Comparison of ENCODE assay signal across 8 mouse cellular contexts in the genomic region with DNA sequence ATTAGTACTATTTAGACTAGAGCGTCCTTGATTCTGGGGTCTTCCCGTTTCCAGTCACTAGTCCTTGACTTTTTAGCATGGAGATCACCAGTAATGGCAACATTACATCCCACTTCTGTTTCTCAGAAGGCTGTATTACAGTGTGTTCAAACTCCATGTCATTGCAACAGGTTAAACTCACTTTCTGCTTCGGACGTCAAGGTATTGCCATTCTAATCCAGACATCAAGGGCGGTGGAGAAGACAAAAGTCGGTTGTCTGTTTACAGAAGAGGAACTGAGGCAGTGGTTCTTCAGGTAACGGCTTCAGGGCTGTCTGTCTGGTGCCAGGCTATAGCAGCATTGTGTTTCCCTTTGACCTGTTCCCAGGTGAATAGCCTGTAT. TPM values are rescaled to one million over a fixed set of nuclear protein-coding genes. Genes with fewer than 3 reads are reported as not detected.
DNase-seq lines count a peak whose midpoint lies in the region; ATAC-seq and TF ChIP-seq lines count a peak whose summit lies in the region.
"Had no signal": no experiment of that assay in that cellular context is flagged by ENCODE, and none has a peak within 500 bp of the region (broad histone marks: within the 10 kb centered on the region; RNA-seq: fewer than 3 reads in every experiment).

No protein-coding gene starts in this region.

- WGBS in thymus, adult 2 months = 2% methylated on average over 7 of the region's 7 CpGs
- 70% methylated on average over 7 of the region's 7 CpGs for WGBS in forebrain, embryonic 14.5 days
- WGBS in liver, embryonic 14.5 days (ENCODE audit: insufficient replicate concordance) = 17% methylated on average over 7 of the region's 7 CpGs

- peak overlapping the region; percentile 83 for H3K4me3 ChIP-seq in thymus, adult 2 months (ENCODE audit: control insufficient read depth, insufficient read depth, low read length)
- no peak overlapping the region for H3K4me3 ChIP-seq in forebrain, embryonic 14.5 days (ENCODE audit: low read depth, low read length)
- H3K4me3 ChIP-seq in liver, embryonic 14.5 days (ENCODE audit: insufficient read depth in 1 of 2, low read depth in 2 of 2, low read length in 2 of 2) = peak overlapping the region; percentile 82

- DNase-seq in thymus, adult 2 months = no peak
- DNase-seq in thymus, postnatal 14 days = no peak
- DNase-seq in forebrain, embryonic 14.5 days (ENCODE audit: low spot score) = no peak
- no peak for DNase-seq in liver, embryonic 14.5 days (ENCODE audit: low read depth in 3 of 3, low spot score in 3 of 3)
- DNase-seq in right cerebral cortex, postnatal 10 days (ENCODE audit: low spot score in 2 of 2) = no peak
- no peak for DNase-seq in adipocyte (ENCODE audit: low spot score)
- DNase-seq: kidney, postnatal 10 days had no signal

- TF ChIP-seq EP300 in liver, embryonic 14.5 days (IDR thresholded peaks at IDR 0.05; ENCODE audit: low read depth) = no peak

- ATAC-seq in forebrain, embryonic 14.5 days = no peak
- ATAC-seq in liver, embryonic 14.5 days (ENCODE audit: insufficient read depth) = no peak
- no peak for ATAC-seq in CD4-positive, CD25-positive, alpha-beta regulatory T cell, adult 4 months

- H3K27ac ChIP-seq in thymus, adult 2 months (ENCODE audit: control insufficient read depth, insufficient read depth, low read length) = peak overlapping the region; percentile 100
- H3K27ac ChIP-seq in forebrain, embryonic 14.5 days (ENCODE audit: low read depth, low read length) = no peak overlapping the region
- peak overlapping the region; percentile 81 for H3K27ac ChIP-seq in liver, embryonic 14.5 days

- H3K9ac ChIP-seq in forebrain, embryonic 14.5 days (ENCODE audit: low read length) = no peak overlapping the region; the same call in 1 of the 2 replicates
- H3K9ac ChIP-seq in liver, embryonic 14.5 days (replicated peaks) = peak overlapping the region; percentile 93

- no peak for TF ChIP-seq POLR2A in thymus, adult 2 months (IDR thresholded peaks at IDR 0.05; ENCODE audit: control insufficient read depth, extremely low read depth, insufficient read depth, low read length, poor library complexity)

- no peaks in the 10 kb centered on the region for H3K27me3 ChIP-seq in thymus, adult 2 months (ENCODE audit: control insufficient read depth, insufficient read depth, low read length)
- no peaks in the 10 kb centered on the region for H3K27me3 ChIP-seq in forebrain, embryonic 14.5 days (replicated peaks; ENCODE audit: control insufficient read depth, insufficient read depth, low read length)
- no peaks in the 10 kb centered on the region for H3K27me3 ChIP-seq in liver, embryonic 14.5 days (ENCODE audit: control insufficient read depth, insufficient read depth, low read length)

- TF ChIP-seq CTCF in thymus, adult 2 months (IDR thresholded peaks at IDR 0.05; ENCODE audit: borderline replicate concordance, control insufficient read depth, extremely low read depth, insufficient read depth, low read length, poor library complexity) = no peak
- TF ChIP-seq CTCF in liver, embryonic 14.5 days (IDR thresholded peaks at IDR 0.05; ENCODE audit: low read depth) = no peak

- H3K36me3 ChIP-seq in thymus, adult 2 months (ENCODE audit: control insufficient read depth, insufficient read depth, low read length) = peaks cover 31% of the 10 kb centered on the region
- H3K36me3 ChIP-seq in forebrain, embryonic 14.5 days (ENCODE audit: control insufficient read depth, insufficient read depth, low read length) = peaks cover 8% of the 10 kb centered on the region; the same call in 1 of the 2 replicates
- H3K36me3 ChIP-seq in liver, embryonic 14.5 days (replicated peaks; ENCODE audit: control insufficient read depth, insufficient read depth, low read depth) = peaks cover 20% of the 10 kb centered on the region

- peak overlapping the region; percentile 87 for H3K4me2 ChIP-seq in forebrain, embryonic 14.5 days (ENCODE audit: low read length)
- H3K4me2 ChIP-seq in liver, embryonic 14.5 days (ENCODE audit: low read depth) = peak overlapping the region; percentile 73

- no peaks in the 10 kb centered on the region for H3K9me3 ChIP-seq in forebrain, embryonic 14.5 days (replicated peaks; ENCODE audit: control insufficient read depth, low read length)
- H3K9me3 ChIP-seq in liver, embryonic 14.5 days (ENCODE audit: control insufficient read depth, low read length) = no peaks in the 10 kb centered on the region

- H3K4me1 ChIP-seq in thymus, adult 2 months (replicated peaks; ENCODE audit: control insufficient read depth, insufficient read depth, low read length) = peaks cover 39% of the 10 kb centered on the region
- peaks cover 9% of the 10 kb centered on the region; the same call in 1 of the 2 replicates for H3K4me1 ChIP-seq in forebrain, embryonic 14.5 days (ENCODE audit: control insufficient read depth, insufficient read depth, low read length)
- peaks cover 31 to 49% of the 10 kb centered on the region in 2 experiments for H3K4me1 ChIP-seq in liver, embryonic 14.5 days (replicated peaks; ENCODE audit: control insufficient read depth in 2 of 2, insufficient read depth in 2 of 2, low read length in 1 of 2)

RNA-seq across cellular contexts. Expression of gene Mgat1, which starts 7.4 kb away (rescaled TPM):
- 336 and 378 TPM in 2 replicates for polyA plus RNA-seq in thymus, adult 2 months (2012; rRNA removed)
- 23.5 and 23.8 TPM in 2 replicates for polyA plus RNA-seq in forebrain, embryonic 14.5 days (2014; fragmentation: Nextera tagmentation; extraction: Ambion mirVana)
- polyA plus RNA-seq in liver, embryonic 14.5 days (2012; rRNA removed) = 22.8 and 23.7 TPM in 2 replicates
- 22.6 and 25.7 TPM in 2 replicates for polyA plus RNA-seq in liver, embryonic 14.5 days (2014; fragmentation: Nextera tagmentation; extraction: Ambion mirVana)
- 100 to 1,000 TPM in 1 of 2 experiments, 10 to 100 TPM in 1; 70.9 to 106 TPM for polyA plus RNA-seq in CD4-positive, CD25-positive, alpha-beta regulatory T cell, adult 4 months (2017; shearing (Covaris generic))

RNA-seq across cellular contexts. Expression of gene Olfr1393, which starts 26.7 kb away (rescaled TPM):
- polyA plus RNA-seq in thymus, adult 2 months (2012; rRNA removed) = 0.40 and 0.41 TPM in 2 replicates
- not detected in 2 replicates for polyA plus RNA-seq in forebrain, embryonic 14.5 days (2014; fragmentation: Nextera tagmentation; extraction: Ambion mirVana)
- polyA plus RNA-seq in liver, embryonic 14.5 days (2012; rRNA removed) = 0.03 and 0.08 TPM in 2 replicates
- polyA plus RNA-seq in liver, embryonic 14.5 days (2014; fragmentation: Nextera tagmentation; extraction: Ambion mirVana) = 0.05 and 0.10 TPM in 2 replicates
- under 1 TPM in 1 of 2 experiments, not detected in 1; 0.28 TPM for polyA plus RNA-seq in CD4-positive, CD25-positive, alpha-beta regulatory T cell, adult 4 months (2017; shearing (Covaris generic))

RNA-seq across cellular contexts. Expression of gene Olfr1392, which starts 33.7 kb away (rescaled TPM):
- 0.13 and 0.15 TPM in 2 replicates for polyA plus RNA-seq in thymus, adult 2 months (2012; rRNA removed)
- polyA plus RNA-seq in forebrain, embryonic 14.5 days (2014; fragmentation: Nextera tagmentation; extraction: Ambion mirVana) = not detected in 2 replicates
- polyA plus RNA-seq in liver, embryonic 14.5 days (2012; rRNA removed) = 0.01 TPM in 2 replicates
- not detected in 2 replicates for polyA plus RNA-seq in liver, embryonic 14.5 days (2014; fragmentation: Nextera tagmentation; extraction: Ambion mirVana)
- not detected for polyA plus RNA-seq in CD4-positive, CD25-positive, alpha-beta regulatory T cell, adult 4 months (2017; shearing (Covaris generic))

RNA-seq across cellular contexts. Expression of gene Zfp62, which starts 48.3 kb away (rescaled TPM):
- polyA plus RNA-seq in thymus, adult 2 months (2012; rRNA removed) = 6.0 TPM in 2 replicates
- 56.6 and 64.7 TPM in 2 replicates for polyA plus RNA-seq in forebrain, embryonic 14.5 days (2014; fragmentation: Nextera tagmentation; extraction: Ambion mirVana)
- polyA plus RNA-seq in liver, embryonic 14.5 days (2012; rRNA removed) = 3.1 and 5.2 TPM in 2 replicates
- polyA plus RNA-seq in liver, embryonic 14.5 days (2014; fragmentation: Nextera tagmentation; extraction: Ambion mirVana) = 10.6 and 11.4 TPM in 2 replicates
- 10 to 100 TPM; 60.2 to 62.0 TPM for polyA plus RNA-seq in CD4-positive, CD25-positive, alpha-beta regulatory T cell, adult 4 months (2017; shearing (Covaris generic))

RNA-seq across cellular contexts. Expression of gene Olfr10, which starts 53.2 kb away (rescaled TPM):
- polyA plus RNA-seq in thymus, adult 2 months (2012; rRNA removed) = not detected in 2 replicates
- polyA plus RNA-seq in forebrain, embryonic 14.5 days (2014; fragmentation: Nextera tagmentation; extraction: Ambion mirVana) = not detected in 2 replicates
- polyA plus RNA-seq in liver, embryonic 14.5 days (2012; rRNA removed) = not detected in 2 replicates
- polyA plus RNA-seq in liver, embryonic 14.5 days (2014; fragmentation: Nextera tagmentation; extraction: Ambion mirVana) = not detected in 2 replicates
- polyA plus RNA-seq in CD4-positive, CD25-positive, alpha-beta regulatory T cell, adult 4 months (2017; shearing (Covaris generic)) = not detected
